Mouse (Mus musculus): Measurements from ENCODE around the gene Cpm. TPM values are rescaled to one million over a fixed set of nuclear protein-coding genes. Genes with fewer than 3 reads are reported as not detected.

Gene Cpm
- total RNA-seq, 2 experiments from 2014 or later = 5.8 to 6.4 TPM

DNA sequence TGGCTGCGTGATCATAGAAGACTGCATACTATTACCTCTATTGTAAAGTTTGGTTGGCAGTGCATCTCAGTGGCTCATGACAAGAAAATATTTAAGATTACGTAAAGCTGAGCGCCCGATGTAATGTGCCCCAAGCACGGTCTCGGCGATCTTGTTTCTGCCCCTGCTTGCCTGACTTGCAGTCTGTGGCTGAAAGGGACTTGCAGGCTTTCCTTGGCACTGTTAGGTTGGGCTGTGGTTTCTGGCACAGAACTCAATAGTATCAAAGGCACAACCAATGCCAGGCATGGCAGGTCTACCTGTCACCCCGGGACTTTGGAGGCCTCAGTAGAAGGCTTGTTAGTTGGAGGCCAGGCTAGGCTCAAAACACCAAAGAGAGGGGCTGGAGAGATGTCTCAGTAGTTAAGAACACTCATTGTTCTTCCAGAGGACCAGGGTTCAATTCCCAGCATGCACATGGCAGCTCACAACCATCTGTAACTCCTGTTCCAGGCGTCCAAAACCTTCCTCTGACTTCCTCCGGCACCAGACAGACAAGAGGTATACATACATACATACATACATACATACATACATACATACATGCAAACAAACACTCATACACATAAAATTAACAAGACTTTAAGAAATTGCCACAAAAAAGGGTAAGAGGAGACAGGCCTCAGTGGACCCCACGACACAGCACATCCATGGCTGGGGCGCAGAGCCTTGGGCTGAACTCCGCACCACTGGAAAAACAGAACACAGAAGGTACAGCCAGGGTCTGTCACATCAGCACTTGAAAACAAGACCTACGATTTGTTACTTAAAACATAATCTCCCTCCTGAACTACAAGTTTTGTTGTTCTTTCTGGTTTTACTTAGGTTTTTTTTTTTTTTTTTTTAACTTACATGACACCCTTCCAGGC, 29.5 kb downstream of the Cpm start:
- no peak for DNase-seq (ENCODE audit: low spot score in 2 of 2)

- DNase-seq (ENCODE audit: low spot score in 2 of 2) = no peak
These were observed 30.1 kb downstream of the Cpm start for GRCm38 (mm10) chr10:117659430-117659813.

DNA sequence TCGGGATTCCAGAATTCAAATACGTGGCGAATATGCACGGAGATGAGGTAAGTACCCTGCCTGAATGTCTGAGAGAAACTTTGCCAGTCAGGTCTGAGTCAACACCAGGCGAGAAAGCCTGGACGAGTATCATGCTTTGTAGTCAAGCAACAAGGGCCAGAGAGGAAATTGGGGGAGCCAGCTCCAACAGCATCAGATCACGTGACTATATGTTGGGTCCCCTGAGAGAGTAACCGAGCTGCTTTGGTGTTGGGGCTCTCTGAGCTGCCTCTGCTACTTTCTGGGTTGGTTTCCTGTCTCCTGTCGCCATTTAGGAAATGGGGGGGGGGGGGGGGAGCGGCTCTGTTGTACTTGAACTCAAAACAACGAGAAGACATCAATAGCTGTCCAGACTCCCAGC, 30.5 kb downstream of the Cpm start:
- DNase-seq (ENCODE audit: low spot score in 2 of 2) = no peak

GRCm38 (mm10) chr10:117662316-117663055, 33.2 kb downstream of the Cpm start:
- no peak for DNase-seq (ENCODE audit: low spot score in 2 of 2)

DNA sequence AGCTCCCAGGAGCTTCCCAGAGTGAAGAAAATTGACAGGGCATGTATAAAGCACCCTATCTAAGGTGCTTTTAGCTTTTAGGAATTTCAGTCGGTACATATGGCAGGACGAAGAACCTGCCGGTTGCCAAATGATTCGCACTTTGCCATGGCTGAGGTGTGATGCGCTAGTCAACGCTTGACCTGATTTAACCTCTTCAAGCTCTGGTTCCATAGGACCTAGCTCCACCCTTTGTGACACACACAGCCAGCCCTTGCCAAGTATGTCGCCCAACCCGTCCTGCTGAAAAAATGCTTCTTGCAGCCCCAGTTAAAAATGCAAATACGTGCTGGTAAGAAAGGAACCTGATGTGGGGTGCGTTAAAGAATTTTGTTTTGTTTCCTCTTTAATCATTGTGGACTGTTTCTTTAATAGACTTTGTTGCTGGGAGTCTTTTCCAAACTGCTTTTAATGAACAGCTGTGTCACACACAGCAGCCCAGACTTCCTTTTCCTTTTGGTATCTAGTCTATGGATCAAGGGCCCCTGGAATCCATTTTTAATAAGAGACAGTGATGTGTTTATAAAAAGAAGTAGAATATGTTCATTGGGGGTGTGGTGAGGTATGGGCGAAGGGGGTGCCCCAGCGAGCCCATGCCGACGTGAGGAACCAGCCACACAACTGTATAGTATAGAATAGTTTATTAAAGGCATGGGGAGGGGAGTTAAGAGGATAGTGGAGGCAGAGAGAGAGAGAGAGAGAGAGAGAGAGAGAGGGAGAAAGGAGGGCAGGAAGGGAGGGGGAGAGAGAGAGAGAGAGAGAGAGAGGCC, 34.0 kb downstream of the Cpm start:
- no peak for DNase-seq (ENCODE audit: low spot score in 2 of 2)

- no peak for DNase-seq (ENCODE audit: low spot score in 2 of 2)
These were observed 34.5 kb downstream of the Cpm start for GRCm38 (mm10) chr10:117663865-117664200.

GRCm38 (mm10) chr10:117664208-117664925, 35.1 kb downstream of the Cpm start:
- no peak for DNase-seq (ENCODE audit: low spot score in 2 of 2)

DNA sequence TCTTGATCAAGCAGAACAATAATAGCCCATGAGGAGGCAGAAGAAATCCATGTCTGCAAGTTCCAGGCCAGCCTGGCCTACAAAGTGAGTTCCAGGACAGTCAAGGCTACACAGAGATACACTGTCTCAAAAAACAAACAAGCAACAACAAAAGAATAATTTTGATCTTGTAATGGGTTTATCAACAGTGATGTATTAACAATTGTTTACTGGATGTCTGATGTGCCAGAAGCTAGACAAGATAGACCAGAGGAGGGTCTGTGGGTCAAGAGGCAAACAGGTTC, 35.6 kb downstream of the Cpm start:
- no peak for DNase-seq (ENCODE audit: low spot score in 2 of 2)

- no peak for DNase-seq (ENCODE audit: low spot score in 2 of 2)
These were observed 36.3 kb downstream of the Cpm start for GRCm38 (mm10) chr10:117665376-117666275.

- DNase-seq (ENCODE audit: low spot score in 2 of 2) = no peak
These were observed 37.1 kb downstream of the Cpm start for GRCm38 (mm10) chr10:117666361-117666760.

DNA sequence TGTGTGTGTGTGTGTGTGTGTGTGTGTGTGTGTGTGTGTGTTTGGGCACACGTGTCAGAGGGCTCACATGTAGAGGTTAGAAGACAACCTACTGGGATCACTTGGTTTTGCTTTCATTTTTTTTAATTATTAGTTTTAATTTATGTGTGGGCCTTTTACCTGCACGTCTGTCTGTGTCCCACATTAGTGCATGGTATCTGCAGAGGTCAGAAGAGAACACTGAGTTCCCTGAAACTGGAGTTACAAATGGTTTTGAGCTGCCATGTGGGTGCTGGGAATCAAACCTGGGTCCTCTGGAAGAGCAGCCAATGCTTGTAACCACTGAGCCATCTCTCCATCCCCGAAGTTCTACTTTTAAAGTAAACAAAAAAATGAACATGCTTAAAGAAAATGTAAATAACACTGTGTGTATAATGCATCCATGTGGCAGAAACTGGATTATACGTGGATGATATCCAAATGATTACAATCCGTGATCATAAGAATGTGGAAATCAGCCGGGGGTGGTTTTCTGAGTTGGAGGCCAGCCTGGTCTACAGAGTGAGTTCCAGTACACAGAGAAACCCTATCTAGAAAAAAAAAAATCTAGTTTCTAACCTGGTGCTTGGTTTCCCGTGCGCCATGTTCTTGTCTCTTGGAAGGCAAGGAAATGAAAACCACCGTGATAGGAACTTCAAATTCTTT, 37.8 kb downstream of the Cpm start:
- no peak for DNase-seq (ENCODE audit: low spot score in 2 of 2)

GRCm38 (mm10) chr10:117667663-117668507, 38.6 kb downstream of the Cpm start:
- no peak for DNase-seq (ENCODE audit: low spot score in 2 of 2)

DNA sequence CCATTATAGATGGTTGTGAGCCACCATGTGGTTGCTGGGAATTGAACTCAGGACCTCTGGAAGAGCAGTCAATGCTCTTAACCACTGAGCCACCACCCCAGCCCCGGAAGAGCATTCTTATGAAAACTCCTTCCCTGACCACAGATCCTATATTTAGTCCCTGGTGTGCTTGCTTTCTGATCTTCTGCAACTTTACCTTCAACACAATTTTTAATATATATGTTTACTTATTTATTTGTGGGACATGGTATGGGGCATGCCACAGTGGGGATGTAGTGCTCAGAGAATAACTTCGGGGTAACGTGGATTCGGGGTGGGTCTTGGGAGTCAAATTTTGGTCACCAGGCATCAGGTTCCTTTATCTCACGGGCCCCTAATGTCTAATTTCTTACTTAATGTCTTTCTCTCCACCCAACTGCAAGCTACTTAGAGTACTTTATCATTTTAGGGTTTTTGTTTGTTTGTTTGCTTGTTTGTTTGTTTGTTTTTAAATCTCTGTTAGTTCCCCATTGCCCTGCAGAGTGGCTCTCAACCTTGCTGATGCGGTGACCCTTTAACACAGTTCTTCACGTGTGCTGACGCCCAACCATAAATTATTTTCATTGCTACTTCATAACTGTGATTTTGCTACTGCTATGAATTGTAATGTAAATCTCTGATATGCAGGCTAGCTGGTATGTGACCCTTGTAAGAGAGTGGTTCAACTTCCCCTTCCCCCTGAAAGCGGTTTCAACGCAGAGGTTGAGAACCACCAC, 39.4 kb downstream of the Cpm start:
- no peak for DNase-seq (ENCODE audit: low spot score in 2 of 2)

- DNase-seq (ENCODE audit: low spot score in 2 of 2) = no peak
These were observed 40.3 kb downstream of the Cpm start for GRCm38 (mm10) chr10:117669449-117670090.

GRCm38 (mm10) chr10:117670092-117670491, 40.8 kb downstream of the Cpm start:
- DNase-seq (ENCODE audit: low spot score in 2 of 2) = no peak

DNA sequence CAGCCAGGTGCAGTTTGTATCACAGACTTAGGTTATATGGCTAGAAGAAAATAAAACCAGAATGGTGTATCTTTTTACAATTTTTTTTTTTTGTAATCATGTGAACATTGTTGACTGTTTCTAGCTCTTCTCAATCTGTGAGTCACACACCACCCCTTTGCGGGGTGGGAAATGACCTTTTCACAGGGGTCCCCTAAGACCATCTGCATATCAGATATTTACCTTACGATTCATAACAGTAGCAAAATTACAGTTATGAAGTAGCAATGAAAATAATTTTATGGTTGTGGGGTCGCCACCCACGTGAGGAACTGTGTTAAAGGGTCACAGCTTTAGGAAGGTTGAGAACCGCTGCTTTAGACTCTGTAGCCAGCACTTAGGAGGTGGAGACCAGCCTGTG, 41.5 kb downstream of the Cpm start:
- DNase-seq (ENCODE audit: low spot score in 2 of 2) = no peak

DNA sequence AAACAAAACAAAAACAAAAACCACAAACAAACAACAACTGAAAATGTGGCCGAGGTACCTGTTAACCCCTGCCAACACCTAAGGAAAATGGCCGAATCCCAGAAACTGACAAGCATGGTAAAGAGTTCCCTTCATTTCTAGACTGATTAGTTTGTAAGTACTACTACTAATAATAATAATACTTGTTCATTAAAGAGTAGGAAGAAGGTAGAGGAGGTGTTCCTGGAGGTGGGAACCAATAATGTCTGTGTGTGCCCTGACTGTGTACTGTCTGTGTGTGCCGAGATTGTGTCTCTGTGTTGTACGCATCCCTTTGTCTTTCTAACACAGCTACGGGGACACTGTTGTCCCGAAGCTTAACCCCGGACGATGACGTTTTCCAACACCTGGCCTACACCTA, 42.0 kb downstream of the Cpm start:
- no peak for DNase-seq (ENCODE audit: low spot score in 2 of 2)

Measured in layer of hippocampus, postnatal 10 days (tissue).